Mouse (Mus musculus): ENCODE results near the gene Schip1. TPM values are rescaled to one million over a fixed set of nuclear protein-coding genes. Genes with fewer than 3 reads are reported as not detected.
A peak's percentile ranks its signal among the peaks of the same experiment; 100 is the strongest.

Schip1 gene
- polyA plus RNA-seq, 1 experiment from 2014 or later: 68.8 TPM

- WGBS (ENCODE audit: insufficient replicate concordance): 1% methylated on average over 10 of the region's 10 CpGs
- Histone ChIP-seq H3K9ac (ENCODE audit: low read depth, low read length) (peak overlapping the region; percentile 68), H3K27me3 (ENCODE audit: control insufficient read depth, insufficient read depth, low read length) (no peaks in the 10 kb centered on the region), H3K4me2 (peak overlapping the region; percentile 63), H3K4me1 (ENCODE audit: control insufficient read depth, insufficient read depth, low read length) (peaks cover 19% of the 10 kb centered on the region), H3K27ac (ENCODE audit: low read depth, low read length) (peak overlapping the region; percentile 84), H3K36me3 (ENCODE audit: control insufficient read depth, insufficient read depth, low read length) (no peaks in the 10 kb centered on the region), H3K4me3 (ENCODE audit: low read depth, low read length) (peak overlapping the region; percentile 48), H3K9me3 (replicated peaks; ENCODE audit: control insufficient read depth, low read length) (no peaks in the 10 kb centered on the region)
- peak; percentile 74 for ATAC-seq (replicated peaks; ENCODE audit: insufficient number of reproducible peaks, low FRiP score, low TSS enrichment)
Measured at GRCm38 (mm10) chr3:68467941-68468687, 403.5 kb downstream of the Schip1 start.

- peak overlapping the region; percentile 63 for H3K4me2 ChIP-seq
- H3K9me3 ChIP-seq (replicated peaks; ENCODE audit: control insufficient read depth, low read length): no peaks in the 10 kb centered on the region
- H3K36me3 ChIP-seq (ENCODE audit: control insufficient read depth, insufficient read depth, low read length): no peaks in the 10 kb centered on the region
- no peak for ATAC-seq (replicated peaks; ENCODE audit: insufficient number of reproducible peaks, low FRiP score, low TSS enrichment)
- peak overlapping the region; percentile 48 for H3K4me3 ChIP-seq (ENCODE audit: low read depth, low read length)
- peaks cover 19% of the 10 kb centered on the region for H3K4me1 ChIP-seq (ENCODE audit: control insufficient read depth, insufficient read depth, low read length)
- H3K9ac ChIP-seq (ENCODE audit: low read depth, low read length): no peak overlapping the region
- no peaks in the 10 kb centered on the region for H3K27me3 ChIP-seq (ENCODE audit: control insufficient read depth, insufficient read depth, low read length)
- H3K27ac ChIP-seq (ENCODE audit: low read depth, low read length): no peak overlapping the region
- WGBS (ENCODE audit: insufficient replicate concordance): 55% methylated on average over 1 of the region's 1 CpGs
Measured at GRCm38 (mm10) chr3:68469643-68470042, 405.0 kb downstream of the Schip1 start.

- Histone ChIP-seq H3K4me3 (ENCODE audit: low read depth, low read length) (0 out of 2 replicates have a peak overlapping the region, but pooled peaks have one; percentile 3), H3K27ac (ENCODE audit: low read depth, low read length) (no peak overlapping the region), H3K9ac (ENCODE audit: low read depth, low read length) (no peak overlapping the region), H3K9me3 (replicated peaks; ENCODE audit: control insufficient read depth, low read length) (no peaks in the 10 kb centered on the region), H3K36me3 (ENCODE audit: control insufficient read depth, insufficient read depth, low read length) (no peaks in the 10 kb centered on the region), H3K4me2 (peak overlapping the region; percentile 63), H3K27me3 (ENCODE audit: control insufficient read depth, insufficient read depth, low read length) (no peaks in the 10 kb centered on the region), H3K4me1 (ENCODE audit: control insufficient read depth, insufficient read depth, low read length) (peaks cover 19% of the 10 kb centered on the region)
- WGBS (ENCODE audit: insufficient replicate concordance): 30% methylated on average over 3 of the region's 3 CpGs
- no peak for ATAC-seq (replicated peaks; ENCODE audit: insufficient number of reproducible peaks, low FRiP score, low TSS enrichment)
Measured at GRCm38 (mm10) chr3:68470061-68470460, 405.5 kb downstream of the Schip1 start.

GRCm38 (mm10) chr3:68470622-68471021 lies 406.0 kb downstream of the Schip1 start:
- peak overlapping the region; percentile 63 for H3K4me2 ChIP-seq

GRCm38 (mm10) chr3:68476336-68476735 lies 411.7 kb downstream of the Schip1 start:
- H3K4me2 ChIP-seq: no peak overlapping the region
- ATAC-seq (replicated peaks; ENCODE audit: insufficient number of reproducible peaks, low FRiP score, low TSS enrichment): no peak
- H3K4me3 ChIP-seq (ENCODE audit: low read depth, low read length): no peak overlapping the region
- H3K9me3 ChIP-seq (replicated peaks; ENCODE audit: control insufficient read depth, low read length): no peaks in the 10 kb centered on the region
- H3K9ac ChIP-seq (ENCODE audit: low read depth, low read length): no peak overlapping the region
- 87% methylated on average over 7 of the region's 7 CpGs for WGBS (ENCODE audit: insufficient replicate concordance)
- no peaks in the 10 kb centered on the region for H3K27me3 ChIP-seq (ENCODE audit: control insufficient read depth, insufficient read depth, low read length)
- no peak overlapping the region for H3K27ac ChIP-seq (ENCODE audit: low read depth, low read length)
- H3K4me1 ChIP-seq (ENCODE audit: control insufficient read depth, insufficient read depth, low read length): 0 out of 2 replicates have a peak, but pooled peaks cover 3% of the 10 kb centered on the region
- no peaks in the 10 kb centered on the region for H3K36me3 ChIP-seq (ENCODE audit: control insufficient read depth, insufficient read depth, low read length)

More at GRCm38 (mm10) chr3:68470622-68471021, 406.0 kb downstream of the Schip1 start:
- Histone ChIP-seq H3K9me3 (replicated peaks; ENCODE audit: control insufficient read depth, low read length) (no peaks in the 10 kb centered on the region), H3K27me3 (ENCODE audit: control insufficient read depth, insufficient read depth, low read length) (no peaks in the 10 kb centered on the region), H3K27ac (ENCODE audit: low read depth, low read length) (no peak overlapping the region), H3K4me3 (ENCODE audit: low read depth, low read length) (no peak overlapping the region), H3K36me3 (ENCODE audit: control insufficient read depth, insufficient read depth, low read length) (no peaks in the 10 kb centered on the region), H3K9ac (ENCODE audit: low read depth, low read length) (no peak overlapping the region), H3K4me1 (ENCODE audit: control insufficient read depth, insufficient read depth, low read length) (peaks cover 19% of the 10 kb centered on the region)
- no peak for ATAC-seq (replicated peaks; ENCODE audit: insufficient number of reproducible peaks, low FRiP score, low TSS enrichment)
- 59% methylated on average over 5 of the region's 5 CpGs for WGBS (ENCODE audit: insufficient replicate concordance)

DNA sequence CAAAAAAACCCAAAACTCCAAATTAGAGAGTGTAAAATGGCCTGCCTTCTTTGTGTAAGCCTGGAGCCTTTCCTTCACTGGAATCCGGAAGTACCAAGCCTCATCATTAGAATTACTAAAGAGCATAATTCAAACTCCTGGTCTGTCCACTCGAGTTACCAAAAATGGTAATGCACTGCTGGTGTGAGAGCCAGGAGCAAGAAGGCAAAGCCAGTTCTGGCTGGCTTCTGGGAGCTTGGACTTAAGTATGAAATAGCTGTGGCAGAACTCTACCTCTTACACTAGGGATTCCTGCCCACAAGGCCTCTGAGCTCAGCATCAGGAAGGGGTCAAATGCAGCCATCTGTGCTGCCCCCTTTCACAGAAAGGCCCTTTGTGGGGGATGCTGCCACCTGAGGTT lies 412.9 kb downstream of the Schip1 start:
- ATAC-seq (replicated peaks; ENCODE audit: insufficient number of reproducible peaks, low FRiP score, low TSS enrichment): no peak
- 58% methylated on average over 2 of the region's 2 CpGs for whole genome bisulfite sequencing (ENCODE audit: insufficient replicate concordance)

DNA sequence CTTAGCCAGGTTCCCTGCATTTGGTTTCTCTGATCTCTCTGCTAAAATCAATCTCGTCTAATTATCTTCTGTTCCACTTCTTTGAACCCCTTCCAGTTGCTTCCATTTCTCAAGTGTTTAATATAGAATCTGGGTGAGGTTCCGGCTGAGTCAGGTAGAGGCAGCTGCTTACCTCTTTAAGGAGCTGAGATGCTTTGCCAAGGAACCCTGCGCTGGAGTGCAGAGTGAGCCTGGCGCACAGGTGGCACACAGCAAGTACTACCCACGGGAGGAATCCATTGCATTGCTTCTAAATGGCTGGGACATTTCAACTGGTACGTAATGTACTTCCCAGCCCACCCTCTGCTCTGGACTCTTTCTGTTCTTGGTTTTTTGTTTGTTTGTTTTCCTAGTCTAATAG lies 414.7 kb downstream of the Schip1 start:
- Histone ChIP-seq H3K4me1 (ENCODE audit: control insufficient read depth, insufficient read depth, low read length) (0 out of 2 replicates have a peak, but pooled peaks cover 3% of the 10 kb centered on the region), H3K9ac (ENCODE audit: low read depth, low read length) (no peak overlapping the region), H3K27me3 (ENCODE audit: control insufficient read depth, insufficient read depth, low read length) (no peaks in the 10 kb centered on the region), H3K4me3 (ENCODE audit: low read depth, low read length) (no peak overlapping the region), H3K36me3 (ENCODE audit: control insufficient read depth, insufficient read depth, low read length) (no peaks in the 10 kb centered on the region), H3K4me2 (no peak overlapping the region), H3K9me3 (replicated peaks; ENCODE audit: control insufficient read depth, low read length) (no peaks in the 10 kb centered on the region), H3K27ac (ENCODE audit: low read depth, low read length) (no peak overlapping the region)
- ATAC-seq (replicated peaks; ENCODE audit: insufficient number of reproducible peaks, low FRiP score, low TSS enrichment): no peak
- WGBS (ENCODE audit: insufficient replicate concordance): 80% methylated on average over 6 of the region's 6 CpGs

More for the DNA sequence above, 412.9 kb downstream of the Schip1 start:
- Histone ChIP-seq H3K27ac (ENCODE audit: low read depth, low read length) (no peak overlapping the region), H3K27me3 (ENCODE audit: control insufficient read depth, insufficient read depth, low read length) (no peaks in the 10 kb centered on the region), H3K4me3 (ENCODE audit: low read depth, low read length) (no peak overlapping the region), H3K4me2 (no peak overlapping the region), H3K9me3 (replicated peaks; ENCODE audit: control insufficient read depth, low read length) (no peaks in the 10 kb centered on the region), H3K4me1 (ENCODE audit: control insufficient read depth, insufficient read depth, low read length) (0 out of 2 replicates have a peak, but pooled peaks cover 3% of the 10 kb centered on the region), H3K9ac (ENCODE audit: low read depth, low read length) (no peak overlapping the region), H3K36me3 (ENCODE audit: control insufficient read depth, insufficient read depth, low read length) (no peaks in the 10 kb centered on the region)

DNA sequence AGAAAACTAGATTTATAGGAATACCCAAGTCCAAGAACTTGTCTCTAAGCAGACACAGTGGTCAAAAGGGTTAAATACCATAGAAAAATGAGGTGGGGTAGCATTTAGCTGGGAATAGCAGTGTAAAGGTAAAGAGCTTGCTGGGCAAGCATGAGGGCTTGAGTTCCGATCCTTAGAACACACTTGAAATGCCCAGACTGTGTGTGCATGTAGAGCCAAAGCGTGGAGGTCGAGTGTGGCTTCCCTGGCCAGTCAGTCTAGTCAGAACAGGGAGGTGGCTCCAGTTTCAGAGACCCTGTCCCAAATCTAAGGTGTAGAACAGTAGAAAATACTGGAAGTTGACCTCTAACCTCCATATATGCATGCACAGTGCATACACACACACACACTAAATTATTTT lies 418.9 kb downstream of the Schip1 start:
- H3K4me1 ChIP-seq (ENCODE audit: control insufficient read depth, insufficient read depth, low read length): no peaks in the 10 kb centered on the region; the same call in 1 of the 2 replicates
- H3K4me2 ChIP-seq: no peak overlapping the region
- no peaks in the 10 kb centered on the region for H3K9me3 ChIP-seq (replicated peaks; ENCODE audit: control insufficient read depth, low read length)
- WGBS (ENCODE audit: insufficient replicate concordance): 78% methylated on average over 3 of the region's 3 CpGs
- H3K4me3 ChIP-seq (ENCODE audit: low read depth, low read length): no peak overlapping the region
- H3K27ac ChIP-seq (ENCODE audit: low read depth, low read length): no peak overlapping the region
- ATAC-seq (replicated peaks; ENCODE audit: insufficient number of reproducible peaks, low FRiP score, low TSS enrichment): no peak
- no peak overlapping the region for H3K9ac ChIP-seq (ENCODE audit: low read depth, low read length)
- H3K27me3 ChIP-seq (ENCODE audit: control insufficient read depth, insufficient read depth, low read length): no peaks in the 10 kb centered on the region
- no peaks in the 10 kb centered on the region for H3K36me3 ChIP-seq (ENCODE audit: control insufficient read depth, insufficient read depth, low read length)

DNA sequence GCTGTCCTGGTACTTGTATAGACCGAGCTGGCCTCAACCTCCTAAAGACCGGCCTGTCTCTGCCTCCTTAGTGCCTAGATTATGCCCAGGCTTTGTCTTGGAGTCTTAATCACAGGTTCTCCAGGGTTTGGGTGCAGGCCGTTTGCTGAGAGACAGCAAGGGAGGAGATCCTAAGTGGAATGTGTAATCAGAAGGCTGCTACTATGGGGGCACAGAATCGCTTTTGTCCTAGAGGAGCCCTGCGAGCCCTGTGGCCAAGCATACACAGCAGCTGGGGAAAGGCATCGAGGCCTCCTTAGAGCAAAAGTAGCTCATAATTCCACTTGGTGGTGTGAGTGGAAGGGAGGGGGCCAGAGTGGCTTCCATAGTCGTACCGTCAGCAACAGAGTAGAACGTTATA lies 419.4 kb downstream of the Schip1 start:
- Histone ChIP-seq H3K27ac (ENCODE audit: low read depth, low read length) (no peak overlapping the region), H3K9me3 (replicated peaks; ENCODE audit: control insufficient read depth, low read length) (no peaks in the 10 kb centered on the region), H3K36me3 (ENCODE audit: control insufficient read depth, insufficient read depth, low read length) (no peaks in the 10 kb centered on the region), H3K9ac (ENCODE audit: low read depth, low read length) (no peak overlapping the region), H3K4me3 (ENCODE audit: low read depth, low read length) (no peak overlapping the region), H3K4me2 (no peak overlapping the region), H3K27me3 (ENCODE audit: control insufficient read depth, insufficient read depth, low read length) (no peaks in the 10 kb centered on the region), H3K4me1 (ENCODE audit: control insufficient read depth, insufficient read depth, low read length) (no peaks in the 10 kb centered on the region; the same call in 1 of the 2 replicates)
- WGBS (ENCODE audit: insufficient replicate concordance): 91% methylated on average over 9 of the region's 9 CpGs
- no peak for ATAC-seq (replicated peaks; ENCODE audit: insufficient number of reproducible peaks, low FRiP score, low TSS enrichment)
